Mouse (Mus musculus) lung, postnatal 0 days (tissue): Measurements from ENCODE around the gene Kif19a. TPM values are rescaled to one million over a fixed set of nuclear protein-coding genes. Genes with fewer than 3 reads are reported as not detected.

Experiments used
- ATAC-seq: fragments of 200-750 bp; cut with Nextera tagmentation; 2 replicates; pipeline ENCODE4 v1.8.0; 2017; ENCODE audit warnings: moderate library complexity
- DNase-seq: peaks from one replicate; pipeline ENCODE4 v3.0.0-alpha.2; 2016; ENCODE audit warnings: low spot score
- H3K27ac ChIP-seq: fragments of 300-500 bp; sonication (generic); 2 replicates; pipeline ENCODE4 v1.5.1; 2014; ENCODE audit warnings: antibody characterized with exemption, mild to moderate bottlenecking, low read length, mixed read lengths
- H3K27me3 ChIP-seq: fragments of 300-500 bp; sonication (generic); replicated peaks from 2 replicates; pipeline ENCODE4 v1.6.1; 2014; ENCODE audit warnings: low read length, mixed read lengths; ENCODE audit not compliant: insufficient read depth
- H3K36me3 ChIP-seq: fragments of 300-500 bp; sonication (generic); 2 replicates; pipeline ENCODE4 v1.6.1; 2014; ENCODE audit warnings: low read length, mixed read lengths; ENCODE audit not compliant: insufficient read depth
- H3K4me1 ChIP-seq: fragments of 300-500 bp; sonication (generic); 2 replicates; pipeline ENCODE4 v1.6.1; 2014; ENCODE audit warnings: antibody characterized with exemption, low read depth, low read length, mixed read lengths; ENCODE audit not compliant: insufficient read depth
- H3K4me2 ChIP-seq: fragments of 300-500 bp; sonication (generic); replicated peaks from 2 replicates; pipeline ENCODE4 v1.6.1; 2014; ENCODE audit warnings: low read depth, mild to moderate bottlenecking, low read length, moderate library complexity, mixed read lengths
- H3K4me3 ChIP-seq: fragments of 300-500 bp; sonication (generic); 2 replicates; pipeline ENCODE4 v1.5.1; 2014; ENCODE audit warnings: low read depth, low read length
- H3K9ac ChIP-seq: fragments of 300-500 bp; sonication (generic); replicated peaks from 2 replicates; pipeline ENCODE4 v1.6.1; 2014; ENCODE audit warnings: low read depth, mild to moderate bottlenecking
- H3K9me3 ChIP-seq: fragments of 300-500 bp; sonication (generic); 2 replicates; pipeline ENCODE4 v1.6.1; 2016; ENCODE audit warnings: low read length, mixed read lengths
- CTCF ChIP-seq: IDR thresholded peaks from 2 replicates; pipeline ENCODE4 v1.5.1; 2016; ENCODE audit warnings: antibody characterized with exemption, mild to moderate bottlenecking
- EP300 ChIP-seq: IDR thresholded peaks from 2 replicates; pipeline ENCODE4 v1.6.1; 2016; ENCODE audit warnings: antibody characterized with exemption, mild to moderate bottlenecking, control low read depth
- WGBS: fragments of 180-500 bp; shearing (Covaris S2); extraction: QIAGEN DNeasy Blood & Tissue Kit; methylation state at CpG from one replicate; pipeline ENCODE4 v1.1.7; 2014; 5-methylcytosine and 5-hydroxymethylcytosine counted together
- polyA plus RNA-seq: library from polyadenylated mRNA; unstranded; fragments of >200 nt; fragmentation: Nextera tagmentation; extraction: Ambion mirVana; gene quantifications from 2 replicates; pipeline ENCODE4 v1.2.1, GENCODE M21; 2015

Kif19a gene
- polyA plus RNA-seq, 1 experiment from 2014 or later: 0.74 TPM

DNA sequence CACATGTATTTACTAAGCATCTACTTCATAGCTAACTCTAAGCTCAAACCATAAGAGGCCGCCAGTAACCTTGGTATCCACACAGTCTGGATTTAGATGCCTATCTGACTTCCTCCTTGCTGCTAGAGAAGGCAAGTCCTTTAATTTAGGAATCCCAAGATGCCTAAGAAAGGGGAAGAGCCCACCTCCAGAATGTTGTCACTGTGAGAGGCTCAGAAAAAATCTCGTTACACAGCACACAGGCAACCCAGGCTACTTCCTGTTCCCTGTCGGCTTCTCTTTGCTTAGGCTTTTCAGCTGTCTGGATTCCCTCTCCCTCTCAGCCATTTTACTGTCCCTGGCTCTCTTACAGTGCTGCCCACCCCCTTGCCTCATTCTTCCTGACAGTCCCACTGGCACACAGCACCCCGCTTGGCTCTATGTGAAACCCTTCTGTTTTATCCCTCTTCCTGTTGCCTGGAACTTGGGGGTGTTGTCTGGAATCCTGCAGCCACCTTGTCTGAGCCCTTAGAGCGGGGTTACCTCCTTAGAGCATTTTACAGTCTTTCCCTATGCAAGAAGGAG lies 27.8 kb downstream of the Kif19a start:
- Histone ChIP-seq H3K9me3 (no peaks in the 10 kb centered on the region), H3K4me1 (no peaks in the 10 kb centered on the region; the same call in none of the 2 replicates), H3K27ac (no peak overlapping the region), H3K4me2 (no peak overlapping the region), H3K27me3 (peaks cover 55% of the 10 kb centered on the region), H3K4me3 (no peak overlapping the region), H3K36me3 (no peaks in the 10 kb centered on the region), H3K9ac (no peak overlapping the region)
- DNase-seq (no peak), ATAC-seq (no peak)
- no peak for TF ChIP-seq CTCF
- TF ChIP-seq EP300: no peak
- WGBS: 51% methylated on average over 5 of the region's 5 CpGs

DNA sequence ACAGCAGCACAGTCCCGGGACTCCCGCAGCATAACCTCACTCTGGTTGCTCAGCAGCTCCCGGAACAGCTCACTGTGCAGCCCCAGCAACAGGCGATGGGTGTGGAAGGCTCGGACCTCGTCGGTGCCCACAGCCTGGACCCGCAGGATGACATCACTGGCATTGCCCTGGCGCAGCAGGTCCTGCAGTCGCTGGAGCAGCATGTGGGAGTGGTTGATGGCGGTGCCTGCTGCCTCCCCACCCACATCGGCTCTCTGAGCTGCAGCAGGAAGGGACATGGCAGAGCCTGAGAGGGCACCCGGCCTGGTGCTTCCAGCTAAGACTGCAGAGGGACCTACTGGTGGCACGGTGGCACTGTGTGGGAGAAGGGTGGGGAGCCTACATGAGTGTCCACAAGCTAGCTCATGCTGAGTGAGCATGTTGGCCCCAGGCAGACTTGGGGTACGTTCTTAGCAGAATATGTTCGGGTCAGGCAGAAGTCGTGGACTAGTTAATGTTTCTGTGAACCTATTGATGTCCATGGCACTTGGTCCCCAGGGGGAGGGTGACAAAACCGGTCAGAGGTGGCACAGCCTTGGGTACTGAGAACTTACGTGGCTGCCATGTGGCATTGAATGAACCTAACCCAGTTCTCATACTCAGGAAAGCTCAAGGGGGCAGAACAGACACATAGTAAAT lies 28.8 kb downstream of the Kif19a start:
- Histone ChIP-seq H3K9me3 (no peaks in the 10 kb centered on the region), H3K36me3 (no peaks in the 10 kb centered on the region), H3K4me2 (no peak overlapping the region), H3K9ac (no peak overlapping the region), H3K4me1 (no peaks in the 10 kb centered on the region; the same call in none of the 2 replicates), H3K27me3 (peaks cover 52% of the 10 kb centered on the region), H3K4me3 (no peak overlapping the region), H3K27ac (no peak overlapping the region)
- no peak for DNase-seq
- WGBS: 51% methylated on average over 19 of the region's 19 CpGs
- TF ChIP-seq EP300 (no peak), CTCF (no peak)
- ATAC-seq: no peak

DNA sequence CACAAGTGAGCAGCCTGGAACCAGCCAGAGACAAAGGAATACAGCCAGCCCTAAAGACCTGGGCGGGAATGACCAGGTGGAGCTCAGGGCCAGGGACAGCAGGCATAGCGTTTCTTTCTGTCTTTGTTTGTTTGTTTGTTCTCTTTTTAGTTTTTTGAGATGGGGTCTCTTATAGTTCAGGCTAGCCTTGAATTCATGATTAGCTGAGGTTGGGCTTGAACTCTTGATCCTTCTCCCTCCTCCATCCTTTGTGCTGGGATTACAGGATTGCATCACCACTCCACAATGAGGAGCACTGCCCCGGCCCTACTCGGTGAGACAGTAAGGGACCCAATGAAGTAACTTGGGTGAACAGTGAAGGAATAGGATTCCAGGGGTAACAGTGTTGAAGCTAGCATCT lies 29.5 kb downstream of the Kif19a start:
- Histone ChIP-seq H3K4me2 (no peak overlapping the region), H3K9ac (no peak overlapping the region), H3K36me3 (no peaks in the 10 kb centered on the region), H3K4me1 (no peaks in the 10 kb centered on the region; the same call in none of the 2 replicates), H3K27ac (no peak overlapping the region), H3K9me3 (no peaks in the 10 kb centered on the region), H3K4me3 (no peak overlapping the region), H3K27me3 (peaks cover 45% of the 10 kb centered on the region)
- DNase-seq (no peak), ATAC-seq (no peak)
- no peak for TF ChIP-seq CTCF
- TF ChIP-seq EP300: no peak
- WGBS: 63% methylated on average over 4 of the region's 4 CpGs

- no peaks in the 10 kb centered on the region for H3K9me3 ChIP-seq
- no peak overlapping the region; the same call in 1 of the 2 replicates for H3K4me3 ChIP-seq
- no peak overlapping the region for H3K27ac ChIP-seq
- TF ChIP-seq CTCF (peak; percentile 47), EP300 (no peak)
- ATAC-seq (peak; percentile 52), DNase-seq (peak; percentile 36)
- H3K4me1 ChIP-seq: no peaks in the 10 kb centered on the region; the same call in none of the 2 replicates
- H3K9ac ChIP-seq: no peak overlapping the region
- 3% methylated on average over 7 of the region's 7 CpGs for WGBS
- no peaks in the 10 kb centered on the region for H3K36me3 ChIP-seq
- H3K27me3 ChIP-seq: peaks cover 39% of the 10 kb centered on the region
- H3K4me2 ChIP-seq: peak overlapping the region; percentile 55
Measured at GRCm38 (mm10) chr11:114795231-114795746, 30.1 kb downstream of the Kif19a start.

GRCm38 (mm10) chr11:114795848-114796322 lies 30.7 kb downstream of the Kif19a start, which contains the start of gene Btbd17:
TSS of gene Btbd17 (minus strand) at chr11:114795945.
- no peaks in the 10 kb centered on the region for H3K36me3 ChIP-seq
- H3K27me3 ChIP-seq: peaks cover 33% of the 10 kb centered on the region
- WGBS: 14% methylated on average over 4 of the region's 4 CpGs
- TF ChIP-seq CTCF: no peak
- no peak for TF ChIP-seq EP300
- no peaks in the 10 kb centered on the region; the same call in none of the 2 replicates for H3K4me1 ChIP-seq
- ATAC-seq (no peak), DNase-seq (no peak)
- no peak within 1 kb of the TSS for H3K9ac ChIP-seq
- no peaks in the 10 kb centered on the region for H3K9me3 ChIP-seq
- no peak within 1 kb of the TSS; the same call in 1 of the 2 replicates for H3K4me3 ChIP-seq
- H3K4me2 ChIP-seq: peak within 1 kb of the TSS; percentile 55
- no peak within 1 kb of the TSS for H3K27ac ChIP-seq

DNA sequence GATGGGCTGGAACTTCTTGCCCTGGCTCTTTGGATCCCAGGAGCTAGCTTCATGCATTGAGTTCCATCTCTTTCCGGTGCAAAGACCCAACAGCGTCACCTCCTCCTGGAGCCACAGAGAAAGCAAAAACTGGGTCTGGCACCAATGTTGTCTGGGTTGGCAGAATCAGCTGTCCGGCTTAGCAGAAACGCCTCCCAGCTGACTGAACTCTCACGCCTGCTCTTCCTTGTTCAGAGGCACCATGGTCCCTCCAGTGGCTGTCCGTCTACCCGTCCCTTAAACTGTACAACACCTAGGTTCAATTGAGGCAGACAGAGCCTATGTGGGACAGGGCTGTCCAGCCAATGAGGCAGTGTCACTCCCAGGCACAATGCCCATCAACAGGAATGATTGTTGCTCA lies 32.0 kb downstream of the Kif19a start:
- Histone ChIP-seq H3K4me3 (no peak overlapping the region), H3K4me2 (no peak overlapping the region), H3K36me3 (no peaks in the 10 kb centered on the region), H3K9ac (no peak overlapping the region), H3K27me3 (peaks cover 20% of the 10 kb centered on the region), H3K4me1 (no peaks in the 10 kb centered on the region; the same call in none of the 2 replicates), H3K9me3 (no peaks in the 10 kb centered on the region), H3K27ac (no peak overlapping the region)
- ATAC-seq: no peak
- WGBS: 87% methylated on average over 7 of the region's 7 CpGs
- TF ChIP-seq EP300 (no peak), CTCF (no peak)
- DNase-seq: no peak
